Mouse (Mus musculus) retina, adult 2 months (tissue): Measurements from ENCODE around the gene Thbs1.
A peak's percentile ranks its signal among the peaks of the same experiment; 100 is the strongest.
"Not testable (repeated sequence)": the region's sequence is repeated elsewhere in the genome, so short reads cannot be mapped to it uniquely, and the experiment has no call there.

Source experiments
- DNase-seq: peaks from one replicate; pipeline ENCODE4 v3.0.0-alpha.2; 2012; ENCODE audit warnings: low read depth, low spot score

The Thbs1 gene

GRCm38 (mm10) chr2:118147749-118148148 is 36.1 kb downstream of the Thbs1 start:
- not testable (repeated sequence) for DNase-seq

- no peak for DNase-seq
These were observed 36.9 kb downstream of the Thbs1 start for GRCm38 (mm10) chr2:118148321-118149142.

- DNase-seq, result peak; percentile 44
These were observed 38.3 kb downstream of the Thbs1 start for GRCm38 (mm10) chr2:118149855-118150563.

GRCm38 (mm10) chr2:118158095-118158494 is 46.4 kb downstream of the Thbs1 start:
- no peak for DNase-seq

- DNase-seq, result no peak
These were observed 47.5 kb downstream of the Thbs1 start for GRCm38 (mm10) chr2:118159126-118159525.

GRCm38 (mm10) chr2:118160547-118160946 is 48.9 kb downstream of the Thbs1 start:
- no peak for DNase-seq

- no peak for DNase-seq
These were observed 49.3 kb downstream of the Thbs1 start for GRCm38 (mm10) chr2:118160991-118161390.

- no peak for DNase-seq
These were observed 50.8 kb downstream of the Thbs1 start for GRCm38 (mm10) chr2:118162486-118162885.

GRCm38 (mm10) chr2:118164137-118164536 is 52.5 kb downstream of the Thbs1 start:
- DNase-seq, result no peak

- no peak for DNase-seq
These were observed 54.0 kb downstream of the Thbs1 start for GRCm38 (mm10) chr2:118165691-118166090.

- DNase-seq, result no peak
These were observed 56.1 kb downstream of the Thbs1 start for GRCm38 (mm10) chr2:118167731-118168130.

GRCm38 (mm10) chr2:118168225-118168624 is 56.5 kb downstream of the Thbs1 start:
- no peak for DNase-seq

GRCm38 (mm10) chr2:118174558-118175383 is 63.1 kb downstream of the Thbs1 start:
- DNase-seq, result no peak
